Mouse (Mus musculus) megakaryocyte, embryonic 14.5 days (primary cell): ENCODE data around the gene Lcn10.
"Not testable (repeated sequence)": the region's sequence is repeated elsewhere in the genome, so short reads cannot be mapped to it uniquely, and the experiment has no call there.

Experiments
- FLI1 ChIP-seq: IDR thresholded peaks from 2 replicates; pipeline ENCODE4 v1.6.1; 2012; ENCODE audit warnings: low read length, inconsistent platforms, mixed read lengths
- GATA1 ChIP-seq: IDR thresholded peaks from 3 replicates; pipeline ENCODE4 v1.6.1; 2012; ENCODE audit warnings: mixed read lengths, low read length, inconsistent platforms, borderline replicate concordance

- not testable (repeated sequence) for TF ChIP-seq GATA1, FLI1
Measured at GRCm38 (mm10) chr2:25709791-25710190, 27.3 kb downstream of the Lcn10 start.
